Mouse (Mus musculus) limb, embryonic 14.5 days (tissue): ENCODE results near the gene Rgs6. TPM values are rescaled to one million over a fixed set of nuclear protein-coding genes. Genes with fewer than 3 reads are reported as not detected.
A peak's percentile ranks its signal among the peaks of the same experiment; 100 is the strongest.

Source experiments
- ATAC-seq: fragments of 200-750 bp; cut with Nextera tagmentation; 2 replicates; pipeline ENCODE4 v1.8.0; 2017; ENCODE audit warnings: low read depth, moderate number of reproducible peaks, moderate TSS enrichment; ENCODE audit not compliant: low FRiP score
- DNase-seq: peaks from one replicate; pipeline ENCODE4 v3.0.0-alpha.2; 2015; ENCODE audit warnings: low spot score
- H3K27ac ChIP-seq: fragments of 300-500 bp; sonication (generic); replicated peaks from 2 replicates; pipeline ENCODE4 v1.5.1; 2014; ENCODE audit warnings: low read depth, mild to moderate bottlenecking, low read length, moderate library complexity, mixed read lengths
- H3K27me3 ChIP-seq: fragments of 300-500 bp; sonication (generic); 2 replicates; pipeline ENCODE4 v1.6.1; 2014; ENCODE audit warnings: low read length, mixed read lengths; ENCODE audit not compliant: control insufficient read depth, insufficient read depth
- H3K36me3 ChIP-seq: fragments of 300-500 bp; sonication (generic); 2 replicates; pipeline ENCODE4 v1.6.1; 2014; ENCODE audit warnings: mild to moderate bottlenecking, low read length, moderate library complexity, mixed read lengths; ENCODE audit not compliant: control insufficient read depth, insufficient read depth
- H3K4me1 ChIP-seq: fragments of 300-500 bp; sonication (generic); 2 replicates; pipeline ENCODE4 v1.6.1; 2014; ENCODE audit warnings: antibody characterized with exemption, low read length, mixed read lengths; ENCODE audit not compliant: control insufficient read depth, insufficient read depth
- H3K4me2 ChIP-seq: fragments of 300-500 bp; sonication (generic); replicated peaks from 2 replicates; pipeline ENCODE4 v1.6.1; 2014; ENCODE audit warnings: low read depth, mild to moderate bottlenecking, low read length, moderate library complexity; ENCODE audit not compliant: severe bottlenecking
- H3K4me3 ChIP-seq: fragments of 300-500 bp; sonication (generic); replicated peaks from 2 replicates; pipeline ENCODE4 v1.5.1; 2014; ENCODE audit warnings: low read length
- H3K9ac ChIP-seq: fragments of 300-500 bp; sonication (generic); 2 replicates; pipeline ENCODE4 v1.6.1; 2014; ENCODE audit warnings: mild to moderate bottlenecking, low read depth, low read length, moderate library complexity; ENCODE audit not compliant: severe bottlenecking
- H3K9me3 ChIP-seq: fragments of 300-500 bp; sonication (generic); 2 replicates; pipeline ENCODE4 v1.6.1; 2016; ENCODE audit warnings: low read length; ENCODE audit not compliant: control insufficient read depth
- POLR2A ChIP-seq: fragments of 200-500 bp; IDR thresholded peaks from 2 replicates; pipeline ENCODE4 v1.8.0; 2012; ENCODE audit warnings: inconsistent platforms, mild to moderate bottlenecking, moderate library complexity, borderline replicate concordance; ENCODE audit not compliant: insufficient read depth, insufficient read length; ENCODE audit errors: extremely low read depth
- WGBS: fragments of 180-500 bp; shearing (Covaris S2); extraction: QIAGEN DNeasy Blood & Tissue Kit; methylation state at CpG from one replicate; pipeline ENCODE4 v1.1.7; 2014; 5-methylcytosine and 5-hydroxymethylcytosine counted together
- polyA plus RNA-seq, 2 experiments: library from polyadenylated mRNA; depleted of rRNA in 1 of 2; stranded (reverse) in 1 of 2; unstranded in 1 of 2; fragments of >200 nt; fragmentation: Nextera tagmentation in 1 of 2; extraction: Ambion mirVana in 1 of 2; gene quantifications; 2 replicates each; pipeline versions ENCODE4 v1.2.1 to v1.2.3; 2012 to 2014

Gene Rgs6
- polyA plus RNA-seq, 2 experiments, result 1.2 to 1.5 TPM

- WGBS, result 4% methylated on average over 19 of the region's 19 CpGs
- H3K4me3 ChIP-seq, result peak overlapping the region; percentile 56
- DNase-seq (no peak), ATAC-seq (no peak)
- peak overlapping the region; percentile 52 for H3K9ac ChIP-seq
- TF ChIP-seq POLR2A, result no peak
- peaks cover 53% of the 10 kb centered on the region for H3K27me3 ChIP-seq
- H3K4me2 ChIP-seq, result peak overlapping the region; percentile 98
- no peak overlapping the region for H3K27ac ChIP-seq
- H3K36me3 ChIP-seq, result no peaks in the 10 kb centered on the region
- H3K4me1 ChIP-seq, result peaks cover 7% of the 10 kb centered on the region
- H3K9me3 ChIP-seq, result no peaks in the 10 kb centered on the region
These were observed 28.4 kb downstream of the Rgs6 start for GRCm38 (mm10) chr12:82616486-82616812.

DNA sequence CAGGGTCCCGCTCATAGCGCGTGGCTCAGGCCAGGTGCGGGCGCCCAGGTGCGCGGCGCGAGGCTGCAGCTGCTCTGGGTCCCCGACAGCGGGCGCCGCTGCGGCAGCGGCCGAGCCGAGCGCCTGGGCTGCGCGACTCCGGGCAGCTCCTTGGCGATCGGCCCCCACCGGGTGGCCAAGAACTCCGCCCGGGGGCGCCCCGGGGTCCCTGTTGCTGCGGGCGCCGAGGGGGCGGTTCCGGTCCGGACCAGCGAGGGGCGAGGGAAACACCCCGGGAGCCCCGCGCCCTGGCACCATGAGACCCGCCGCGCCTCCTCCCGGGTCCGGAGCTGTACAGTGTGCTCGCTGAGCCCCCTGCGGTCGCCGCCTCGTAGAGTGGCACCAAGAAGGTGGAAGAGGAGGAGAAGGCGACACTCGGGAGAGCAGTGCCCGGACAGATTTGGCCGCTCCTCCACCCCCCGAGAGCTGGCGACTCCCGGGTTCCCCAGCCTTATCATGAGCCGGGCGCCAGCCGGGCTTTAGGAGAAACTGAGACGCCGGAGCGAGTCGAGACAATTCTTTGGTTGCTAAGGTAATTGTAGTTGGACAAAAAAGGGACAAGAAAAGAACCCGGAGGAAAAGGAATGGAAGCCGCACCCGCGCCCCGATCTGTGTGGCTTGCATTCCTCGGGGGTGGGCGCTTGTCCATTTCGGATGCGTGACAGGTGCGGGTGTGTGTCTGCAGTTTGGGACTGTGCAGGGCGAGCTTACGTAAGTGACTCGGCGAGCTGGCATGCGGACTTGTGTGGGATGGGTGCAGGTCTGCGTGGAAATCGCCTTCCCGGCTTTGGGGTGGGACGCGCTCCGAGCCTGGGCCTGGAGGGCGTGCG, 29.0 kb downstream of the Rgs6 start:
- ATAC-seq (peak; percentile 73), DNase-seq (peak; percentile 36)
- H3K36me3 ChIP-seq, result no peaks in the 10 kb centered on the region
- no peaks in the 10 kb centered on the region for H3K9me3 ChIP-seq
- peaks cover 53% of the 10 kb centered on the region for H3K27me3 ChIP-seq
- H3K27ac ChIP-seq, result no peak overlapping the region
- TF ChIP-seq POLR2A, result no peak
- H3K4me1 ChIP-seq, result peaks cover 7% of the 10 kb centered on the region
- peak overlapping the region; percentile 56 for H3K4me3 ChIP-seq
- WGBS, result 1% methylated on average over 67 of the region's 86 CpGs
- H3K9ac ChIP-seq, result peak overlapping the region; percentile 52
- H3K4me2 ChIP-seq, result peak overlapping the region; percentile 98

GRCm38 (mm10) chr12:82617682-82618370, 29.7 kb downstream of the Rgs6 start:
- peak overlapping the region; percentile 52; the same call in 1 of the 2 replicates for H3K9ac ChIP-seq
- H3K27me3 ChIP-seq, result peaks cover 53% of the 10 kb centered on the region
- H3K4me2 ChIP-seq, result peak overlapping the region; percentile 98
- 22% methylated on average over 20 of the region's 20 CpGs for WGBS
- peak overlapping the region; percentile 56 for H3K4me3 ChIP-seq
- H3K36me3 ChIP-seq, result no peaks in the 10 kb centered on the region
- H3K4me1 ChIP-seq, result peaks cover 7% of the 10 kb centered on the region
- DNase-seq (no peak), ATAC-seq (no peak)
- no peak for TF ChIP-seq POLR2A
- H3K9me3 ChIP-seq, result no peaks in the 10 kb centered on the region
- no peak overlapping the region for H3K27ac ChIP-seq

DNA sequence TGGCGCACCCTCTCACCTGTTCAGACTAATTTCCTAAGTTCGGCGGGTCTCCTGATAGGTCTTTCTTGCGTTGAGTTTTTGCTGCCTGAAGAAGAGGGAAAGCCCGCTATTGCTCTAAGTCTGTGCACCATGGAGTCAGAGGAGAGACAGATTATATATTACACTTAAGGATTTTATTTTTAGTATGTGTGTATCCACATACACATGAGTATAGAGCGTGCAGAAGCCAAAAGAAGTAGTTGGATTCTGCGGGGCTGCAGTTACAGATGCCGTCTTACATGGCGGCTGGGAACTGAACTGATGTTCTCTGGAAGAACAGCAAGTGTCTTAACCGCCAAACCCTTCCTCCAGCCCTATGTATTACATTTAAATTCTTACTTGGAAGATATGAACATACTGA, 52.3 kb downstream of the Rgs6 start:
- H3K27ac ChIP-seq, result no peak overlapping the region
- TF ChIP-seq POLR2A, result no peak

GRCm38 (mm10) chr12:82647876-82648275, 59.8 kb downstream of the Rgs6 start:
- Histone ChIP-seq H3K27me3 (no peaks in the 10 kb centered on the region), H3K27ac (no peak overlapping the region), H3K36me3 (no peaks in the 10 kb centered on the region), H3K9ac (no peak overlapping the region), H3K4me2 (no peak overlapping the region), H3K4me3 (no peak overlapping the region), H3K9me3 (no peaks in the 10 kb centered on the region), H3K4me1 (no peaks in the 10 kb centered on the region)
- DNase-seq (no peak), ATAC-seq (no peak)
- WGBS, result 93% methylated on average over 4 of the region's 4 CpGs
- TF ChIP-seq POLR2A, result no peak

More for the DNA sequence above, 52.3 kb downstream of the Rgs6 start:
- H3K4me2 ChIP-seq, result no peak overlapping the region
- no peak for DNase-seq
- no peaks in the 10 kb centered on the region for H3K9me3 ChIP-seq
- H3K4me1 ChIP-seq, result no peaks in the 10 kb centered on the region
- WGBS, result 89% methylated on average over 9 of the region's 10 CpGs
- no peak for ATAC-seq
- H3K27me3 ChIP-seq, result no peaks in the 10 kb centered on the region
- H3K36me3 ChIP-seq, result no peaks in the 10 kb centered on the region
- no peak overlapping the region for H3K4me3 ChIP-seq
- H3K9ac ChIP-seq, result no peak overlapping the region
